Mouse (Mus musculus): ENCODE measurements around the gene Gm10961. TPM values are rescaled to one million over a fixed set of nuclear protein-coding genes. Genes with fewer than 3 reads are reported as not detected.

The Gm10961 gene
- polyA plus RNA-seq, 1 experiment from 2014 or later, result not detected

DNA sequence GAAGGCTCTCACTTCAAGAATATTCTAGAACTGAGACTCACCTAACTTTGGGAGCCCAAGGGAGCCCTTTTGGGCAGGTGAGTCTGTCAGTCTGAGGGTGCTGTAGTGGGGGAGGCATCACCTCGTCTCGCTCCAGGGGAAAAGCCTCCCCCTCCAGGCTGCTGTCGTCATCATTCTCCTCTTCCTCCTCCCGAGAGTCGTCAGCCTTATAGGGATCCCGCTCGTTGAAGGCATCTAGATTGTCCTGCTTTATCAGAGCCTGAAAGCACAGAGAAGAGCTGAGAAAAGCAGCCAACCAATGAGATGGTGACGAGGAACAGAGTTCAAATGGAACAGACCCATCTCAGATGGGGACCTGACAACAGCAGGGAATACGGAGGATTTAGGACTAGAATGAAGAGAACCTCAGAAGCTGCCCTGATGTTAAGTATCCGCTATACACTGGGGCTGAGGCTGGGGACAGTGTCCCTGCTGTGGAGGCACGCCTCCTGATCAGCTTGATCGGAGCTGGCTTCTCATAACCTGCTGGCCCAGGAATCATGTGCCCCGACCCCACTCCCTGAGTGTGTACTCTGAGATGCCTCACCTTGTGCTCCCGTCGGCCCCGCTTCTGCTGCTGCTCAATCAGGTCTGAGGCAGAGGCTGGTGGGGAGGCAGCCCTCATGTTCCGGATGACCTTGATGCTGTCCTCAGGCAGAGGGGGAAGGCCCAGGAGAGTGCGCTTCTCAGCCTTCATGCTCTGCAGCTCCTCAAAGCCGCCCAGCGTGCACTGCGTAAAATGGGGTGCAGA is 9.6 kb upstream of the Gm10961 start:
- H3K36me3 ChIP-seq, result peaks cover 95% of the 10 kb centered on the region
- no peaks in the 10 kb centered on the region for H3K27me3 ChIP-seq
- H3K4me2 ChIP-seq, result no peak overlapping the region
- no peak overlapping the region for H3K27ac ChIP-seq (replicated peaks)
- H3K4me3 ChIP-seq, result no peak overlapping the region
- H3K9me3 ChIP-seq, result no peaks in the 10 kb centered on the region
- H3K4me1 ChIP-seq (replicated peaks), result no peaks in the 10 kb centered on the region
- 91% methylated on average over 21 of the region's 21 CpGs for WGBS
- ATAC-seq (ENCODE audit: low FRiP score, low read depth), result no peak
- H3K9ac ChIP-seq, result no peak overlapping the region

GRCm38 (mm10) chr3:107622537-107622936 is 8.6 kb upstream of the Gm10961 start:
- no peak overlapping the region for H3K9ac ChIP-seq
- WGBS, result 95% methylated on average over 7 of the region's 7 CpGs
- no peaks in the 10 kb centered on the region for H3K27me3 ChIP-seq
- no peak overlapping the region for H3K4me3 ChIP-seq
- peaks cover 95% of the 10 kb centered on the region for H3K36me3 ChIP-seq
- H3K4me1 ChIP-seq (replicated peaks), result no peaks in the 10 kb centered on the region
- no peak overlapping the region for H3K27ac ChIP-seq (replicated peaks)
- ATAC-seq (ENCODE audit: low FRiP score, low read depth), result no peak
- no peak overlapping the region for H3K4me2 ChIP-seq
- no peaks in the 10 kb centered on the region for H3K9me3 ChIP-seq

GRCm38 (mm10) chr3:107624424-107624823 is 6.7 kb upstream of the Gm10961 start:
- no peak overlapping the region for H3K27ac ChIP-seq (replicated peaks)
- peaks cover 2% of the 10 kb centered on the region for H3K4me1 ChIP-seq (replicated peaks)
- WGBS, result 98% methylated on average over 8 of the region's 8 CpGs
- H3K4me2 ChIP-seq, result no peak overlapping the region
- H3K4me3 ChIP-seq, result no peak overlapping the region
- no peaks in the 10 kb centered on the region for H3K9me3 ChIP-seq
- no peaks in the 10 kb centered on the region for H3K27me3 ChIP-seq
- no peak for ATAC-seq (ENCODE audit: low FRiP score, low read depth)
- no peak overlapping the region for H3K9ac ChIP-seq
- H3K36me3 ChIP-seq, result peaks cover 83% of the 10 kb centered on the region

DNA sequence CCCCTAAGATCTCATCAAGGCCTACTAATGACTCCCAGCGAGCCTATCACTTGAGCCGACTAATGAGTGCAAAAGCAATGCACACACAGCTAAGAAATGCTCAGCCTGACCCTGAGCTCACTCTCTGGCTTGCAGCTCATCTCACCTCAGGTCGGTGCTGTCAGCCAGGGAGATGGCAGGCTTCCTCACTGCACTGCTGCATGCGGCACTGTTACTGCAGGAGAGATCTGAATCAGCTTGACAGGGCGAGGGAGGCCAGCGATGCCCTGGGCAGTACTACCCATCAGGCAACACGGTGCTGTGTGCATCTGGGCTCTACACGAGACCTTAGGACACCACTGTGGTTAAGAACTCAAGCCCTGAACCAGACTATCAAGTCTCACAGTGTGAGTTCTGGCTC is 5.6 kb upstream of the Gm10961 start:
- H3K9ac ChIP-seq, result no peak overlapping the region
- no peak overlapping the region for H3K4me2 ChIP-seq
- peaks cover 13% of the 10 kb centered on the region for H3K4me1 ChIP-seq (replicated peaks)
- no peaks in the 10 kb centered on the region for H3K9me3 ChIP-seq
- no peaks in the 10 kb centered on the region for H3K27me3 ChIP-seq
- WGBS, result 90% methylated on average over 8 of the region's 8 CpGs
- peaks cover 77% of the 10 kb centered on the region for H3K36me3 ChIP-seq
- ATAC-seq (ENCODE audit: low FRiP score, low read depth), result no peak
- no peak overlapping the region for H3K4me3 ChIP-seq
- H3K27ac ChIP-seq (replicated peaks), result no peak overlapping the region

- no peaks in the 10 kb centered on the region for H3K27me3 ChIP-seq
- ATAC-seq (ENCODE audit: low FRiP score, low read depth), result no peak
- H3K4me3 ChIP-seq, result no peak overlapping the region
- H3K27ac ChIP-seq (replicated peaks), result no peak overlapping the region
- H3K4me2 ChIP-seq, result no peak overlapping the region
- WGBS, result 96% methylated on average over 8 of the region's 8 CpGs
- peaks cover 65% of the 10 kb centered on the region for H3K36me3 ChIP-seq
- peaks cover 14% of the 10 kb centered on the region for H3K4me1 ChIP-seq (replicated peaks)
- no peak overlapping the region for H3K9ac ChIP-seq
- H3K9me3 ChIP-seq, result no peaks in the 10 kb centered on the region
These were observed 4.4 kb upstream of the Gm10961 start for GRCm38 (mm10) chr3:107626751-107627150.

DNA sequence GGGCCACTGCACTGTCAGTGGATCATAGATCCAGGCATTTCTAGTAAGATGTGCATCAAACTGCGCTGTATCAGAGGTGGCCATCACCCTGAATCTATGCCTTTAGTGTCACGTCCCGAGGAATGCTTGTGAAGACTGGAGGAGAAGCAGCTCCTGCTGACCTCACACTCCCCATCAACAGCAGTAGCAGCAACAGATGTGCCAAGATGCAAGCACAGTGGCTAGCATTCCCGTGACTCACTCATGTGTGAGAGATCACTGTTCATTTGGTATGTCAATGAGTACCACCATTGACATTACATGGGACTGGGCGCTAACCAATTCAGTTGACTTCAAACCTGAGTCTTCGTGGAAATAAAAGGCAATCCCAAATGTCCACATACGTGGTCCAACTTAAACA is 3.5 kb upstream of the Gm10961 start:
- Histone ChIP-seq H3K4me2 (no peak overlapping the region), H3K36me3 (peaks cover 56% of the 10 kb centered on the region), H3K4me3 (no peak overlapping the region), H3K9me3 (no peaks in the 10 kb centered on the region), H3K4me1 (replicated peaks) (peaks cover 14% of the 10 kb centered on the region), H3K27me3 (no peaks in the 10 kb centered on the region), H3K9ac (no peak overlapping the region), H3K27ac (replicated peaks) (no peak overlapping the region)
- ATAC-seq (ENCODE audit: low FRiP score, low read depth), result no peak
- 94% methylated on average over 7 of the region's 7 CpGs for WGBS

DNA sequence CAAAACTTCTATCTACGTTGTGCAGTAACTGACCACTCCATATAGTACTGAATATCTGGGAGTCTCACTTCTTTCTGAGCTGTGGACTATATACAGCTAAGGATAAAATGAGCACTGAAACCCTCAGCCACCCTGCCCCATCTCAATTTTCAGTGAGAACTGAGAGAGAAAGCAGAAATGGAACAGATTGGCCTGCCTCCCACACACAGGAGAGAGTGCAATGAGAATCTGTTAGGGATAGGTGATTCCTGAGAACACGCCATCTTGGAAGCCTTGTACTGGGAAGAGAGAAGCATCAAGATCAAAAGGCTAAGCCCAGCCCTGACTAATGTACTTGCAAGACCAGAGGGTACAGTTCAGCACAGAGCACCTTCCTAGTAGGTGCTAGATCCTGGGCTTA is 2.6 kb upstream of the Gm10961 start:
- Histone ChIP-seq H3K4me1 (replicated peaks) (peaks cover 14% of the 10 kb centered on the region), H3K27me3 (no peaks in the 10 kb centered on the region), H3K4me3 (no peak overlapping the region), H3K27ac (replicated peaks) (no peak overlapping the region), H3K4me2 (no peak overlapping the region), H3K36me3 (peaks cover 47% of the 10 kb centered on the region), H3K9ac (no peak overlapping the region), H3K9me3 (no peaks in the 10 kb centered on the region)
- 95% methylated on average over 2 of the region's 2 CpGs for WGBS
- ATAC-seq (ENCODE audit: low FRiP score, low read depth), result no peak

DNA sequence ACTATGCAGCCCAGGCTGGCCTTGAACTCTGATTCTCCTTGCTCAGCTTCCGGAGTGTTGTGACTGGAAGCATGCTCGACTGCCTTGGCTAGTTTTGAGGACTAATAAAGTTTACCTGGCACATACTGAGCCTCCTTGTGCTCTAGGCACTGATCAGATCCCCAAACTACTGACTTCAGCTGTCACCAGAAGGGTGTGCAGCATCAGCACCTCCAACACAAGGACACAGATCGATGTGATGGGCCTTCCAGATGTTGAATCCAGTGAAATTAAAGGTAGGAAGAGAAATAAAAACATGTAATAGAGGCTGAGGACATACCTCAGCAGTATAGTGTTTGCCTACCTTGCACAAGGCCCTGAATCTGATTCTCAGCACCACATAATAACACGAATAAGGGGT is 1.7 kb upstream of the Gm10961 start:
- Histone ChIP-seq H3K9ac (no peak overlapping the region), H3K9me3 (no peaks in the 10 kb centered on the region), H3K4me1 (replicated peaks) (peaks cover 14% of the 10 kb centered on the region), H3K27ac (replicated peaks) (no peak overlapping the region), H3K27me3 (no peaks in the 10 kb centered on the region), H3K4me2 (peak overlapping the region; percentile 69), H3K4me3 (peak overlapping the region; percentile 93; the same call in 1 of the 2 replicates), H3K36me3 (peaks cover 39% of the 10 kb centered on the region)
- WGBS, result 96% methylated on average over 4 of the region's 4 CpGs
- no peak for ATAC-seq (ENCODE audit: low FRiP score, low read depth)

- H3K36me3 ChIP-seq, result peaks cover 18% of the 10 kb centered on the region
- WGBS, result under 1% methylated on average over 31 of the region's 35 CpGs
These were observed 419 bp downstream of the Gm10961 start, which contains the start of gene Strip1 for GRCm38 (mm10) chr3:107631523-107631958. TSS of gene Strip1 (minus strand) at chr3:107631694.

GRCm38 (mm10) chr3:107632786-107633185 is 1.7 kb downstream of the Gm10961 start:
- ATAC-seq (ENCODE audit: low FRiP score, low read depth), result no peak
- H3K9ac ChIP-seq, result no peak overlapping the region
- H3K36me3 ChIP-seq, result peaks cover 6% of the 10 kb centered on the region; the same call in 1 of the 2 replicates
- H3K27me3 ChIP-seq, result no peaks in the 10 kb centered on the region
- no peak overlapping the region for H3K4me3 ChIP-seq
- H3K4me2 ChIP-seq, result no peak overlapping the region
- H3K27ac ChIP-seq (replicated peaks), result no peak overlapping the region
- no peaks in the 10 kb centered on the region for H3K9me3 ChIP-seq
- WGBS, result 91% methylated on average over 4 of the region's 4 CpGs
- H3K4me1 ChIP-seq (replicated peaks), result peaks cover 14% of the 10 kb centered on the region

More at GRCm38 (mm10) chr3:107631523-107631958, 419 bp downstream of the Gm10961 start, which contains the start of gene Strip1:
- peak within 1 kb of the TSS; percentile 69 for H3K4me2 ChIP-seq
- no peaks in the 10 kb centered on the region for H3K27me3 ChIP-seq
- peak within 1 kb of the TSS; percentile 98 for H3K9ac ChIP-seq
- peak; percentile 96 for ATAC-seq (ENCODE audit: low FRiP score, low read depth)
- H3K4me3 ChIP-seq, result peak within 1 kb of the TSS; percentile 93
- H3K4me1 ChIP-seq (replicated peaks), result peaks cover 14% of the 10 kb centered on the region
- H3K27ac ChIP-seq (replicated peaks), result peak within 1 kb of the TSS; percentile 99
- no peaks in the 10 kb centered on the region for H3K9me3 ChIP-seq

- WGBS, result 95% methylated on average over 9 of the region's 9 CpGs
- Histone ChIP-seq H3K9me3 (no peaks in the 10 kb centered on the region), H3K36me3 (peaks cover 5% of the 10 kb centered on the region; the same call in 1 of the 2 replicates), H3K4me2 (no peak overlapping the region), H3K27ac (replicated peaks) (no peak overlapping the region), H3K4me1 (replicated peaks) (peaks cover 14% of the 10 kb centered on the region), H3K27me3 (no peaks in the 10 kb centered on the region), H3K4me3 (no peak overlapping the region), H3K9ac (no peak overlapping the region)
- ATAC-seq (ENCODE audit: low FRiP score, low read depth), result no peak
These were observed 2.8 kb downstream of the Gm10961 start for GRCm38 (mm10) chr3:107633906-107634305.

DNA sequence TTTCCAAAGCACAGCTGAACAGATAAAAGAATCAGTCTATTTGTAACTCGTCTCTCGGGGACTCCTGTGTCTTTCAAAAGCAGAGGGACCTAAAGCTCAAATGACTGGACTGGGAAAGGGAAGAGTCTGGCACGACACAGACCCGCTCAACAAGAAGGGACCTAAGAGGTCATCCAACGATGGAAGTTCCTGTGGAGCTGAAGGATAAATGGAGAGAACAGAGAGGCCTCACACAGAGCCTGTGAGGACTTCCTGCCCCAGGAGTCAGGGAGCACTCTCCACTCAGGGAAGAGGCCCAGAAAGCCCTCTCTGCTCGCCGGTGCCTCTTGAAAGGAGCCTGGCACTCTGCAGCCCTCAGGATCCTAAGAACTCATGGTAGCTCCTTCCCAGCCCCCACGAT is 4.7 kb downstream of the Gm10961 start:
- Histone ChIP-seq H3K27me3 (no peaks in the 10 kb centered on the region), H3K36me3 (no peaks in the 10 kb centered on the region), H3K9ac (no peak overlapping the region), H3K4me2 (no peak overlapping the region), H3K9me3 (no peaks in the 10 kb centered on the region), H3K4me3 (no peak overlapping the region), H3K4me1 (replicated peaks) (no peaks in the 10 kb centered on the region; the same call in 1 of the 2 replicates), H3K27ac (replicated peaks) (no peak overlapping the region)
- WGBS, result 56% methylated on average over 8 of the region's 8 CpGs
- no peak for ATAC-seq (ENCODE audit: low FRiP score, low read depth)

Data from hindbrain, embryonic 15.5 days (tissue).